In the genomic region with DNA sequence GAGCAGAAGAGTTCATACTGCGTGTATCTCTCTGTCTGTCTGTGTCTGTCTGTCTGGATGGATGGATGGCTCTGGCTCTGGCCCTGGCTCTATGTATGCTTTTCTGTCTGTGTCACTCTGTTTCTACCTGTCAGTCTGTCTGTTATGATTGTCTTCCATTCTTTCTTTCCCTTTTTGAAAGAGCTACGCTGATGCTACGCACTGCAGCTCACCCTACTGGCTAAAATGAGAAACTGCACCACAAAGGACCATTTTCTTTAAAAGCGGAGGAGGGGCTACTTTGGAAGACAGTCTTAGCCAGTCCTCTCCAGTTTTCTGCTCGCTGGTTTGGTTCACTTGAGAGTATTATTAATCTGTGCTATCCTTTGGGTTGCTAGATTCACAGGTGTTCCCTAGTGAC, we compare ENCODE assay signal across 9 mouse cellular contexts.
DNase-seq lines count a peak whose midpoint lies in the region; ATAC-seq lines count a peak whose summit lies in the region.
"Had no signal": no experiment of that assay in that cellular context is flagged by ENCODE, and none has a peak within 500 bp of the region (broad histone marks: within the 10 kb centered on the region; RNA-seq: fewer than 3 reads in every experiment).

No protein-coding gene starts in this region.

- H3K4me3 ChIP-seq in forebrain, embryonic 12.5 days (replicated peaks): no peak overlapping the region
- H3K4me3 ChIP-seq: stomach, embryonic 15.5 days had no signal

- no peaks in the 10 kb centered on the region for H3K9me3 ChIP-seq in forebrain, embryonic 12.5 days
- H3K9me3 ChIP-seq: stomach, embryonic 15.5 days had no signal

- no peak for ATAC-seq in forebrain, embryonic 12.5 days (ENCODE audit: low FRiP score)

- no peaks in the 10 kb centered on the region for H3K36me3 ChIP-seq in forebrain, embryonic 12.5 days (replicated peaks)
- H3K36me3 ChIP-seq: stomach, embryonic 15.5 days had no signal

- H3K27me3 ChIP-seq in forebrain, embryonic 12.5 days: peaks cover 13% of the 10 kb centered on the region

- H3K27ac ChIP-seq in forebrain, embryonic 12.5 days: no peak overlapping the region
- H3K27ac ChIP-seq: stomach, embryonic 15.5 days had no signal

- WGBS in forebrain, embryonic 12.5 days: 22% methylated on average over 5 of the region's 5 CpGs

- intact Hi-C loops in heart, postnatal 10 days (cut with DNase I): loop anchor here (1.0 to 5.0 kb wide), 3 partner anchors 99 to 259 kb away; a partner anchor contains a TSS

- H3K9ac ChIP-seq in forebrain, embryonic 12.5 days: no peak overlapping the region
- H3K9ac ChIP-seq: stomach, embryonic 15.5 days had no signal

- no peak overlapping the region for H3K4me2 ChIP-seq in forebrain, embryonic 12.5 days
- H3K4me2 ChIP-seq: stomach, embryonic 15.5 days had no signal

- H3K4me1 ChIP-seq in forebrain, embryonic 12.5 days: no peaks in the 10 kb centered on the region
- H3K4me1 ChIP-seq: stomach, embryonic 15.5 days had no signal

- DNase-seq in heart, adult 18-20 months: peak; percentile 11 to 46
- no peak for DNase-seq in heart, adult 9 months (ENCODE audit: low spot score in 2 of 2)
- DNase-seq in B cell, adult 2 months: peak; percentile 44 to 45
- peak; percentile 57 for DNase-seq in NIH3T3 (ENCODE audit: low read depth)
- peak; percentile 28 to 56 for DNase-seq in heart, postnatal 10 days
- DNase-seq in layer of hippocampus, adult 9-11 months: peak; percentile 4
- peak; percentile 83 for DNase-seq in retina, embryonic 14.5 days (ENCODE audit: low spot score)

Comparison
In these comparisons a context has a peak if more than half of its experiments do, and no peak if none do; other contexts are left out.
1. DNase-seq: peak in heart, adult 18-20 months (2 of 2), B cell, adult 2 months (2 of 2), NIH3T3 (single experiment), heart, postnatal 10 days (2 of 2), layer of hippocampus, adult 9-11 months (single experiment) and retina, embryonic 14.5 days (single experiment); none in heart, adult 9 months (0 of 2).